Mouse (Mus musculus) erythroblast, embryonic 14.5 days (primary cell): ENCODE measurements around the gene Bmp6.

ENCODE experiments used
- GATA1 ChIP-seq: IDR thresholded peaks from 2 replicates; pipeline ENCODE4 v1.6.1; 2012; ENCODE audit warnings: low read length, inconsistent platforms, mixed read lengths
- TAL1 ChIP-seq: IDR thresholded peaks from 3 replicates; pipeline ENCODE4 v1.6.1; 2012; ENCODE audit warnings: low read length, inconsistent platforms, mixed read lengths

GRCm38 (mm10) chr13:38523231-38523630, 178.3 kb downstream of the Bmp6 start:
- TF ChIP-seq TAL1 = no peak
- TF ChIP-seq GATA1 = no peak
